Mouse (Mus musculus) forebrain, embryonic 13.5 days (tissue): Measurements from ENCODE around the gene Mbd4. TPM values are rescaled to one million over a fixed set of nuclear protein-coding genes. Genes with fewer than 3 reads are reported as not detected.
"Not testable (repeated sequence)": the region's sequence is repeated elsewhere in the genome, so short reads cannot be mapped to it uniquely, and the experiment has no call there.

Experiments used
- ATAC-seq: fragments of 200-750 bp; cut with Nextera tagmentation; 2 replicates; pipeline ENCODE4 v1.8.0; 2017
- H3K27ac ChIP-seq: fragments of 300-500 bp; sonication (generic); 2 replicates; pipeline ENCODE4 v1.5.1; 2015; ENCODE audit warnings: inconsistent platforms, mild to moderate bottlenecking, moderate library complexity
- H3K27me3 ChIP-seq: fragments of 300-500 bp; sonication (generic); 2 replicates; pipeline ENCODE4 v1.6.1; 2015; ENCODE audit warnings: mild to moderate bottlenecking, inconsistent platforms
- H3K36me3 ChIP-seq: fragments of 300-500 bp; sonication (generic); 2 replicates; pipeline ENCODE4 v1.6.1; 2015; ENCODE audit warnings: mild to moderate bottlenecking, inconsistent platforms; ENCODE audit not compliant: poor library complexity, severe bottlenecking
- H3K4me1 ChIP-seq: fragments of 300-500 bp; sonication (generic); 2 replicates; pipeline ENCODE4 v1.6.1; 2015; ENCODE audit warnings: inconsistent platforms
- H3K4me2 ChIP-seq: fragments of 300-500 bp; sonication (generic); 2 replicates; pipeline ENCODE4 v1.6.1; 2015; ENCODE audit warnings: inconsistent platforms, mild to moderate bottlenecking, moderate library complexity
- H3K4me3 ChIP-seq: fragments of 300-500 bp; sonication (generic); 2 replicates; pipeline ENCODE4 v1.5.1; 2015; ENCODE audit warnings: mild to moderate bottlenecking, inconsistent platforms
- H3K9ac ChIP-seq: fragments of 300-500 bp; sonication (generic); 2 replicates; pipeline ENCODE4 v1.6.1; 2015; ENCODE audit warnings: mild to moderate bottlenecking, inconsistent platforms
- H3K9me3 ChIP-seq: fragments of 300-500 bp; sonication (generic); replicated peaks from 2 replicates; pipeline ENCODE4 v1.6.1; 2016; ENCODE audit warnings: inconsistent platforms
- WGBS: fragments of 180-500 bp; shearing (Covaris S2); methylation state at CpG from one replicate; pipeline ENCODE4 v1.1.7; 2015; 5-methylcytosine and 5-hydroxymethylcytosine counted together
- polyA plus RNA-seq: library from polyadenylated mRNA; unstranded; fragments of >200 nt; fragmentation: Nextera tagmentation; extraction: Ambion mirVana; gene quantifications from 2 replicates; pipeline ENCODE4 v1.2.1, GENCODE M21; 2015

Mbd4 gene
- polyA plus RNA-seq, 1 experiment from 2014 or later: 20.4 TPM

DNA sequence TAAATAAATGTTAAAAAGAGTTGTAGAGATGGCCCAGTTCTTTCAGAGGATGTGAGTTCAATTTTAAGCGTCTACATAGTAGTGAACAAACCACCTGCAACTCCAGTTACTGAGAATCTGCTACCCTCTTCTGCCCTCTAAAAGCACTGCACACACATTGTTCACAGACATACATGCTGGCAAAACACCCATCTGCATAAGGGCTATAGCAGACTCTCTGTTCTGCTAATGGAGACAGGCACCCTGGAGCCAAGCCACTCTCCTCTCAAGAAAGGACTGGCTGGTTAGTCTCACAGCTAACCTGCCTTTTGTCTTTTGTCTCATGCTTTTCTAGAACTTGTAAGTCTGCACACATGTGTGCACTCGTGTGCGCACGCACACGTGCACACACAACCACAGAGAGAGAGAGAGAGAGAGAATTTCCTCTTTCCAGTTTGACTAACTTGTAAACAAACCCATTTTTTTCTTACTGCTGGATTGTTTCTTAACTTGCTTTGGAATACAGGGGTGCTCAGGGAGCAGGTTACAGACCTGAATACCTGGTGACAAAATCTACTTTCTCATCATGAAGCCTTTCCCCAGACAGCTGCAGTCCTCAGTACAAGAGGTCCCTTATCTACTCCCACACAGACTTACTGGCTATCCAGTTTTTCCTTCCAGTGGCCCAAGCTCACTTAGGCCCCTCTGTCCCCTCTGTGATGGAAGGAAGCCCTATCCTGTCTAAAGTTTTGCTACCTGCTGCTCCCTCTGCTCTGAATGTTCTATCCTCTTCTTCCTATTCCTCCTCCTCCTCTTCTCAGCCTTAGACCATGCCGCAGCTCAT is 22.2 kb downstream of the Mbd4 start:
- no peaks in the 10 kb centered on the region for H3K9me3 ChIP-seq
- WGBS: 88% methylated on average over 6 of the region's 6 CpGs
- H3K9ac ChIP-seq: no peak overlapping the region
- H3K4me1 ChIP-seq: no peaks in the 10 kb centered on the region
- no peaks in the 10 kb centered on the region for H3K27me3 ChIP-seq
- H3K4me2 ChIP-seq: no peak overlapping the region
- ATAC-seq: no peak
- no peaks in the 10 kb centered on the region for H3K36me3 ChIP-seq
- no peak overlapping the region for H3K27ac ChIP-seq
- H3K4me3 ChIP-seq: no peak overlapping the region

DNA sequence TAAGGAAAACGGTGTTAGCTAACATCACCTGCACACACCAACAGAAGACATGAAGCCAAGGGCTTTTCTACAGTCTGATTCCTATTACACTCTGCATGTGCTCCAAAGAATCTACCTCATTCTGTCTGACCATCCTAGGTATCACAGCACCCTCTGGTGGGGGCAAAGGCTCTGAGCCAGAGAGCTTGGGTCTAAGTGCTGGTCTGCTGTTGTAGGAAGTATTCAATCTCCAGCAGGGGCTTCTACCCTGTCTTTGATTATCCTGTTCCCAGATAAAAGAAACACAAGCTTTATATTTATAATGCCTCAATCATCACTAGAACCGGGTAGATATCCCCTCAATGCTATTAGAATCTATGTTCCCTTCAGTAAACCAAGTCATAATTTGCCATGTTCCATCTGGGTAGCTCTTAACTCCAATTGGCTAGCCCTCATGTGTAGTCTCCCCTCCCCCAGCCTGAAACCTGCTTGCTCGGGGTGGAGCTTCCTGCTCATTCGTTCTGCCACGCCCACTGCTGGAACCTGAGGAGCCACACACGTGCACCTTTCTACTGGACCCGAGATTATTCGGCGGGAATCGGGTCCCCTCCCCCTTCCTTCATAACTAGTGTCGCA is 29.2 kb downstream of the Mbd4 start:
- H3K4me3 ChIP-seq: peak overlapping the region; percentile 17
- not testable (repeated sequence) for H3K4me1 ChIP-seq, H3K27me3 ChIP-seq, H3K9ac ChIP-seq, H3K27ac ChIP-seq, H3K9me3 ChIP-seq, H3K36me3 ChIP-seq
- WGBS: 3% methylated on average over 6 of the region's 11 CpGs
- peak; percentile 83 for ATAC-seq
- peak overlapping the region; percentile 38 for H3K4me2 ChIP-seq

DNA sequence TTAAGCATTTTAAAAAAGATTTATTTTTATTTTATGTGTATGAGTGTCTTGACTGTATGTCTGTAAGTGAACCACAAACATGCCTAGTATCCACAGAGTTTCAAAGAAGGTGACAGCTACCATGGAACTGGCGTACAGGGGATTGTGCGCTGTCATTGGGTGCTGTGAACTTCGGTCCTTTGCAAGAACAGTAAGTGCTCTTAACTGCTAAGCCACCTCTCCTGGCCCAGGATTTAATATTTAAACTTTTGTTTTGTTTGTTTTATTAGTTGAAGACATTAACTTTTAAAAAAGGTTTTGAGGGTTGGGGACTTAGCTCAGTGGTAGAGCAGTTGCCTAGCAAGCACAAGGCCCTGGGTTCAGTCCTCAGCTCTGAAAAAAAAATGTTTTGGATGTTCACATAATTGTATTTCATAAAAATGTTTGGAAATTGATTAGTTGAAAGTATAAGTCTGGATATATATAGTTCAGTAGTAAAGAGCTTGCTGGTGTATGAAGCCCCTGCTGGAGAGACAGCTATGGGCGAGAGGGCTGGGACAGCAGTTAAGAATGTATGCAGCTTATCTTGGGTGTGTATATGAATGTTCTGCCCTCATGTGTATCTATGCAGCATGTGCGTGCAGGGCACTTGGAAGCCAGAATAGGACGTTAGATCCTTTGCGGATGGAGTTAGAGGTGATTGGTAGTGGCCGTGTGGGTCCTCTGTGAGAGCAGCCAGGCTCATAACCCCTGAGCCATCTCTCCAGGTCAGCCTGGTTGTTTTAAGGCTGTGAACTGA is 31.8 kb downstream of the Mbd4 start:
- Histone ChIP-seq H3K9me3 (no peaks in the 10 kb centered on the region), H3K4me3 (no peak overlapping the region), H3K36me3 (no peaks in the 10 kb centered on the region), H3K4me1 (no peaks in the 10 kb centered on the region; the same call in 1 of the 2 replicates), H3K9ac (no peak overlapping the region), H3K27me3 (no peaks in the 10 kb centered on the region), H3K27ac (no peak overlapping the region), H3K4me2 (no peak overlapping the region)
- WGBS: 88% methylated on average over 8 of the region's 8 CpGs
- no peak for ATAC-seq

DNA sequence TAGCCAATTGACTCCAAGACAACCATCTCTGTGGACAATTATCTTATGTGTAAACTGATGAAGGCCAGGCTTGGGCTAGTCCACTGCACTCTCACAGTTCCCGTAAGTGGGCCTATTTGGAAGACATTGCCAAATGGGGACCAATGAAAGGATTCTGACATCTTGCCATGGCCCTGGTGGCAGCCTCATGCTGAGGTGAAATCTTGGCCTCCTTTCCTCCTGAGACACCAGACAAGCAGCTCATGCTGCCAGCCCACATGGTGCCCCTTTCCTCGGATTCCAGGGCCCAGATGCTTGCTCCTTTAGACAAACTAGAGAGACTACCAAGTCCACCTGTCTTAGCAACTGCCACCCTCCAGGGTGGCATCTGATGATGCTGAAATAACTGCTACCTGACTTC is 35.0 kb downstream of the Mbd4 start:
- H3K9ac ChIP-seq: no peak overlapping the region
- ATAC-seq: no peak
- no peaks in the 10 kb centered on the region for H3K9me3 ChIP-seq
- H3K27me3 ChIP-seq: no peaks in the 10 kb centered on the region
- H3K4me2 ChIP-seq: no peak overlapping the region
- H3K36me3 ChIP-seq: no peaks in the 10 kb centered on the region
- WGBS: 72% methylated on average over 2 of the region's 2 CpGs
- H3K4me3 ChIP-seq: no peak overlapping the region
- no peak overlapping the region for H3K27ac ChIP-seq
- H3K4me1 ChIP-seq: no peaks in the 10 kb centered on the region

DNA sequence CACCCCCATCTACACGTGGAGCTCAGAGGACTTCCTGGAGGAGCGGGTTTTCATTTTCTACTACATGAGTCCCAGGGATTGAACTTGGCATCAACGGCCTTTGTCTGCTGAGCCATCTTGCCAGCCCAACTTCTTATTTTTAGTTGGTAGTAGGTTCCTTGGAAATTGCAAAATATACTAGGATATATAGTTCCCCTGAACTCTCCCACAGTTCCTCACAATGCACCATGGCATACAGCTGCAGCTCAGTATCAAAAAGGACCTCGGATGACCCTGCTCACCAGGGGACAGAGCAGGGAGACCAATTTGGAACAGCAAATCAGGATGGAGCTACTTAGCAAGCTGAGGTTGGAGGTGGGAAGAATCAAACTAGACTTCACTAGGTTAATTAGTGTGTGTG is 38.1 kb downstream of the Mbd4 start:
- no peak overlapping the region for H3K9ac ChIP-seq
- 84% methylated on average over 4 of the region's 4 CpGs for WGBS
- H3K9me3 ChIP-seq: no peaks in the 10 kb centered on the region
- H3K36me3 ChIP-seq: no peaks in the 10 kb centered on the region
- no peak overlapping the region for H3K4me2 ChIP-seq
- no peaks in the 10 kb centered on the region for H3K4me1 ChIP-seq
- H3K27ac ChIP-seq: no peak overlapping the region
- no peaks in the 10 kb centered on the region for H3K27me3 ChIP-seq
- H3K4me3 ChIP-seq: no peak overlapping the region
- no peak for ATAC-seq

DNA sequence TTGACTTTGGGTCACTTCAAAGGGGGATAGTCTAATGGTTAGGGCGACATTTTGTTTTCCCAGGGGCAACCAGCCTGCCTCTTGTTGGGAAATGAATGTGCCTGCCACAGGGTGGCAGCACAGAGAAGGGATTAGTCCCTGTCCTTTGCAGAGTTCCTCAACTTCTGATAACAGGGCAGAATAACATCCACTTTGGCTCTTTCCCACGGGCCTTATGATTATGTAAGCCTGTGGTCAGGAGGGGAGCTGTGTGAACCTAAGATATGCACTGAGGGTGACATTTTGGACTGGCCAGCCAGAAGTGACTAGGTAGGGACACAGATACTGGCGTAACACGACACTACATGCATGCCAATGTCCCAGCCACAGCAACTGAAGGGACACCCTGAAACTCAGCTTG is 39.1 kb downstream of the Mbd4 start:
- 40% methylated on average over 4 of the region's 4 CpGs for WGBS
- Histone ChIP-seq H3K9ac (no peak overlapping the region), H3K9me3 (no peaks in the 10 kb centered on the region), H3K27me3 (no peaks in the 10 kb centered on the region), H3K27ac (no peak overlapping the region), H3K4me1 (no peaks in the 10 kb centered on the region), H3K4me3 (no peak overlapping the region), H3K36me3 (no peaks in the 10 kb centered on the region), H3K4me2 (no peak overlapping the region)
- ATAC-seq: 0 out of 2 replicates have a peak, but pooled peaks have one; percentile 33

DNA sequence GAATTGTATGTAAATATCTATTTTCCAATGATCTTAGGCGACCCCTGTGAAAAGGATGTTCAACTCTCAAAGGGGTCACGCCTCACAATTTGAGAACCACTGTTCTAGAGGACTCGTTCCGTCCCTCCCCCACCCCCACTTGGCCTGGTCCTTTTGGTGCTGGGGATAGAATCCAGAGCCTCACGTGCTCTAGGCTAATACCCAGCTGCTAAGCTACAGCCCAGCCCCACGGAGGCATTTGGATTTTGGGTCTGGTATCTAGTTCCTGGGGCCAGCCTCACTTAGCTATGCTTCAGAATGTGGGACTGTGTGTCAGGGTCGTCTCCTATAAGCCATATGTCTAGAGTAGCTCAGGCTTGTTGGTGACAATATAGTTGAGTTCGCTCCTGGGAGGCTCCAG is 41.6 kb downstream of the Mbd4 start:
- Histone ChIP-seq H3K4me1 (peaks cover 13% of the 10 kb centered on the region), H3K27ac (no peak overlapping the region), H3K9ac (no peak overlapping the region), H3K27me3 (no peaks in the 10 kb centered on the region), H3K4me3 (no peak overlapping the region), H3K36me3 (peaks cover 8% of the 10 kb centered on the region), H3K4me2 (no peak overlapping the region), H3K9me3 (no peaks in the 10 kb centered on the region)
- no peak for ATAC-seq
- WGBS: 77% methylated on average over 8 of the region's 8 CpGs

DNA sequence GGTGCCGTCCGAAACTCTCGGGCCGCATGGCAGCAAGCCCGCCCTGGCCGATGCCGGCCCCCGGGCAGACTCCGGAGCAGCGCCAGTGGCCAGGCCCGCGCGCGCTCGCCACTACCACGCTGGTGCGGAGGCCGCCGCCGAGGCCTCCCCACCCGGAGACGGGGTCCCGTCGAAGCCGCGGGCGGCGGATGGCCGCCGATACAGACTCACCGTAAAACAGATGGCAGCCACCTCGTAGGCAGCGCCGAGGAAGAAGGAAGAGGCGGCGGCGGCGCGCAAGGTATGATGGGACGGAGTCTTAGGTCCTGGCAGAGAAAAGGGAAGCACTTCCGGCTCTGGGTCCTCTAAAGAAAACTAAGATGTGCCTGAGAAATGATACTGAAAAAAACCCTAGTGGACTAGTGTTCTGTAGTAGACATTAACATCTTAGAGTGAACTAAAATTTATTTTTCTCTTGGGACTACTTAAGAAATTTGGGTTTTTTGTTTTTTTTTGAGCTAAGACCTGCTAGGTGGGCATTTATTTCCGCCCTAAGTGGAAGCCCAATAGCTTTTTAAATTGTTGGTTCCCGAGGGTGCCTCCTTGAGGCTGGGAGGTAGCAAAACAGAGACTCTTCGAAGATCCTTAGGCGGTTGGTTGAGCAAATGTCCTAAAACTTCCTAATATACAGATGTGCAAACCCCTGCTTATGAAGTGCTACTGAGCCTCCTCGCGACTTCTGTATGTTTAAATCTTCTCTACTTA is 44.5 kb downstream of the Mbd4 start, which contains the start of gene Rpl32:
Gene Rpl32, minus strand, starts transcription at position 260 of the 744 bp plus-strand sequence.
- Histone ChIP-seq H3K9ac (peak within 1 kb of the TSS; percentile 99), H3K9me3 (no peaks in the 10 kb centered on the region), H3K27me3 (no peaks in the 10 kb centered on the region), H3K4me1 (peaks cover 27% of the 10 kb centered on the region), H3K4me2 (peak within 1 kb of the TSS; percentile 75), H3K4me3 (peak within 1 kb of the TSS; percentile 97), H3K27ac (peak within 1 kb of the TSS; percentile 97), H3K36me3 (peaks cover 37% of the 10 kb centered on the region)
- under 1% methylated on average over 43 of the region's 47 CpGs for WGBS
- peak; percentile 92 for ATAC-seq

DNA sequence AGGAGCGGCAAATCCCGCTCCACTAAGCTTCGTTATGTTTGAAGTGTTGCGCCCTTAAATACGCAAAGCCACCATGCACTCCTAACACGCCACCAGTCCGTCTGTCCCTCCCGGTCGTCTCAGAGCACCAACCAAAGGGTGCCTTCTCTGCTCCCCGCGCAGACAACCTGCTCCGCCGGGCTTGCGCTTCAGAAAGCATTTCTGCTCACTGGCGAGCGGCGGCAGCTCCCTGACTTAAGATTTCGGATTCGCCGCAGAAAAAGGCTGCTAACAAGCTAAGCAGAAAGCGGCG is 45.0 kb downstream of the Mbd4 start:
- peak overlapping the region; percentile 99 for H3K9ac ChIP-seq
- H3K9me3 ChIP-seq: no peaks in the 10 kb centered on the region
- H3K27ac ChIP-seq: peak overlapping the region; percentile 97
- WGBS: under 1% methylated on average over 22 of the region's 22 CpGs
- no peaks in the 10 kb centered on the region for H3K27me3 ChIP-seq
- ATAC-seq: peak; percentile 11; the same call in 1 of the 2 replicates
- H3K4me1 ChIP-seq: peaks cover 27% of the 10 kb centered on the region
- H3K4me2 ChIP-seq: peak overlapping the region; percentile 75
- peak overlapping the region; percentile 97 for H3K4me3 ChIP-seq
- peaks cover 41% of the 10 kb centered on the region for H3K36me3 ChIP-seq

DNA sequence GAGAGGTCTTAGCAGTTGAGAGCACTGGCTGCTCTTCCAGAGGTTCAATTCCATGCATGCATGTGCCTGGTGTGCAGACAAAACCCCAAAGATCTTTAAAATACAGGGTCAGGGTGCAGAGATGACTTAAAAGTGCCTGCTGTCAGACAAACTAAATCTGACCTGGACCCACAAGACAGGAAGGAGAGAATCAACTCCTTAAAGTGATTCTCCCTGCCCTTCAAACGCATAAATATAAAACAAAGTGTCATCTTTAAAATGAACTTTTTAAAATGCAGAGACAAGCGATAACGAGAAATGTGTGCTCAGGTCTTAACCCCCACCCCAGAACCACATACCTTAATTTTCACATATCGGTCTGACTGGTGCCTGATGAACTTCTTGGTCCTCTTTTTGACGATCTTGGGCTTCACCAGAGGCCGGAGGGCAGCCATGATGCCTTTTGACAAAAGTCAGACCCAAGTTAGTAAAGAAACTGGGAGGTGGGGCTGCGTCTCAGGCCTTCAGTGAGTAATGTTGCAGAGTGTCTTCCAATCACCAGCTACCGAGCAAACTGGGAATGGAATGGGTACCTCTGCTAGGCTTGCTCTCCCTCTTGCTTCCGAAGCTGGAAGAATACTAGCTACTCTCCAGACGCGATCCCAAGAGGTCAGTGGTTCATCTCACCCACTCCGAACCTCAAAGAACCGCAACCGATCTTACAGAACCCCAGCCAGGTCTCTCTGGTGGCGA is 45.5 kb downstream of the Mbd4 start:
- Histone ChIP-seq H3K4me2 (peak overlapping the region; percentile 75), H3K4me3 (peak overlapping the region; percentile 97), H3K27ac (peak overlapping the region; percentile 97), H3K27me3 (no peaks in the 10 kb centered on the region), H3K4me1 (peaks cover 27% of the 10 kb centered on the region), H3K9ac (peak overlapping the region; percentile 99), H3K36me3 (peaks cover 46% of the 10 kb centered on the region), H3K9me3 (no peaks in the 10 kb centered on the region)
- WGBS: 3% methylated on average over 15 of the region's 15 CpGs
- ATAC-seq: no peak

DNA sequence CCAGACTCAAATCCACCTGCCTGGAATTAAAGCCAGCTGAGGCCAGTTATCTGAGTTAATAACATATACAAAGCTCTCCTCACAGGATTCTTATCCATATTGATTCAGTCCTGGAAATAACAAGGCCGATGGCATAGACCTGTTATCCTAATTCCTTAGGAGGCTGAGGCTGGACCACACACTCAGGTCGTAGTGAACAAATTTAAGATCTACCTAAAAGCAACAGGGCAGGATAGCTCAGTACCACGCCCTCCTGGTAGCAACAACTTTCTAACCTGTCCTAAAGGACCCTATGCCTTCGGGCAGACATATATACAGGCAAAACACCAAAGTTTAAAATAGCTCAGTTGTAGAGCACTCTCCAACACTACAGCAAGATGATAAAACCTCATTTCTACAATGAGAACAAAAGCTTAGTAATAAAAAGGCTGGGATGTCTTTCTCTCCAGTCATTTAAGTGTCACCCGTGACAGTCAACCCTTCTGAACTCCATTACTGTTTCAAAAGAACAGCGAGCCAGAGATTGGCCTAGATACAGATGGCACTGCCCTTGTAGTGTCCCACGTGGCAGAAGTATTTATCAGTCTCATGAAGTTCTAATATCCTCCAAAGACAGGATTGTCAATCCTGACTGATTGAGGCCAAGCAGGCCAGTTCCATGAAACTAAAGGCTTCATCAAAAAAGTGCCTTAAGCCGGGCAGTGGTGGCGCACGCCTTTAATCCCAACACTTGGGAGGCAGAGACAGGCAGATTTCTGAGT is 48.6 kb downstream of the Mbd4 start:
- H3K4me1 ChIP-seq: peaks cover 27% of the 10 kb centered on the region
- 66% methylated on average over 10 of the region's 10 CpGs for WGBS
- H3K36me3 ChIP-seq: peaks cover 75% of the 10 kb centered on the region
- no peak overlapping the region for H3K4me2 ChIP-seq
- H3K9ac ChIP-seq: no peak overlapping the region
- no peak overlapping the region for H3K27ac ChIP-seq
- no peaks in the 10 kb centered on the region for H3K9me3 ChIP-seq
- H3K4me3 ChIP-seq: no peak overlapping the region
- no peak for ATAC-seq
- H3K27me3 ChIP-seq: no peaks in the 10 kb centered on the region
